Mouse (Mus musculus) limb, embryonic 11.5 days (tissue): ENCODE measurements at regions not wholly inside any gene's neighbourhood (a gene's known extent, or its start where the extent isn't known, plus 50 kb on each side); places are given as distances from the start of the nearest gene placed in this dataset.

ENCODE experiments used
- ATAC-seq: fragments of 200-750 bp; cut with Nextera tagmentation; 2 replicates; pipeline ENCODE4 v1.8.0; 2017; ENCODE audit warnings: low read depth; ENCODE audit not compliant: insufficient number of reproducible peaks, low FRiP score, low TSS enrichment
- DNase-seq: peaks from one replicate; pipeline ENCODE4 v3.0.0-alpha.2; 2015; ENCODE audit warnings: low spot score
- H3K27ac ChIP-seq: fragments of 300-500 bp; sonication (generic); replicated peaks from 2 replicates; pipeline ENCODE4 v1.5.1; 2014; ENCODE audit warnings: low read depth, mild to moderate bottlenecking, low read length
- H3K27me3 ChIP-seq: fragments of 300-500 bp; sonication (generic); 2 replicates; pipeline ENCODE4 v1.6.1; 2014; ENCODE audit warnings: mild to moderate bottlenecking, low read length, mixed read lengths; ENCODE audit not compliant: control insufficient read depth, insufficient read depth
- H3K36me3 ChIP-seq: fragments of 300-500 bp; sonication (generic); 2 replicates; pipeline ENCODE4 v1.6.1; 2014; ENCODE audit warnings: mild to moderate bottlenecking, low read length, moderate library complexity, mixed read lengths; ENCODE audit not compliant: control insufficient read depth, insufficient read depth
- H3K4me1 ChIP-seq: fragments of 300-500 bp; sonication (generic); 2 replicates; pipeline ENCODE4 v1.6.1; 2014; ENCODE audit warnings: low read length, mixed read lengths; ENCODE audit not compliant: control insufficient read depth, insufficient read depth
- H3K4me2 ChIP-seq: fragments of 300-500 bp; sonication (generic); 2 replicates; pipeline ENCODE4 v1.6.1; 2014; ENCODE audit warnings: low read depth, mild to moderate bottlenecking, moderate library complexity; ENCODE audit not compliant: severe bottlenecking
- H3K4me3 ChIP-seq: fragments of 300-500 bp; sonication (generic); 2 replicates; pipeline ENCODE4 v1.5.1; 2014; ENCODE audit warnings: low read depth, low read length
- H3K9ac ChIP-seq: fragments of 300-500 bp; sonication (generic); 2 replicates; pipeline ENCODE4 v1.6.1; 2014; ENCODE audit warnings: mild to moderate bottlenecking, low read length
- H3K9me3 ChIP-seq: fragments of 300-500 bp; sonication (generic); 2 replicates; pipeline ENCODE4 v1.6.1; 2016; ENCODE audit warnings: low read length; ENCODE audit not compliant: control insufficient read depth
- WGBS: fragments of 180-500 bp; shearing (Covaris S2); extraction: QIAGEN DNeasy Blood & Tissue Kit; methylation state at CpG from one replicate; pipeline ENCODE4 v1.1.7; 2014; 5-methylcytosine and 5-hydroxymethylcytosine counted together

- Histone ChIP-seq H3K9me3 (no peaks in the 10 kb centered on the region), H3K4me3 (no peak overlapping the region), H3K4me1 (peaks cover 19% of the 10 kb centered on the region), H3K36me3 (no peaks in the 10 kb centered on the region), H3K27ac (no peak overlapping the region), H3K4me2 (no peak overlapping the region), H3K27me3 (0 out of 2 replicates have a peak, but pooled peaks cover 5% of the 10 kb centered on the region), H3K9ac (no peak overlapping the region)
- no peak for DNase-seq
- 91% methylated on average over 8 of the region's 8 CpGs for WGBS
- no peak for ATAC-seq
These were observed 52.8 kb upstream of the Dmrtb1 start for GRCm38 (mm10) chr4:107736866-107737265.

- peaks cover 11% of the 10 kb centered on the region for H3K4me1 ChIP-seq
- 0 out of 2 replicates have a peak, but pooled peaks cover 5% of the 10 kb centered on the region for H3K27me3 ChIP-seq
- peak; percentile 32; the same call in 1 of the 2 replicates for ATAC-seq
- H3K4me3 ChIP-seq = no peak overlapping the region
- WGBS = 8% methylated on average over 6 of the region's 6 CpGs
- no peak overlapping the region for H3K4me2 ChIP-seq
- DNase-seq = peak; percentile 95
- no peak overlapping the region for H3K27ac ChIP-seq
- no peak overlapping the region for H3K9ac ChIP-seq
- H3K9me3 ChIP-seq = no peaks in the 10 kb centered on the region
- no peaks in the 10 kb centered on the region for H3K36me3 ChIP-seq
These were observed 53.9 kb upstream of the Dmrtb1 start for GRCm38 (mm10) chr4:107737907-107738306.

GRCm38 (mm10) chr4:107738776-107739175, 54.7 kb upstream of the Dmrtb1 start:
- DNase-seq (no peak), ATAC-seq (no peak)
- 81% methylated on average over 9 of the region's 9 CpGs for WGBS
- no peak overlapping the region for H3K4me2 ChIP-seq
- H3K9ac ChIP-seq = no peak overlapping the region
- no peaks in the 10 kb centered on the region for H3K36me3 ChIP-seq
- H3K27me3 ChIP-seq = 0 out of 2 replicates have a peak, but pooled peaks cover 5% of the 10 kb centered on the region
- peaks cover 2% of the 10 kb centered on the region for H3K4me1 ChIP-seq
- no peaks in the 10 kb centered on the region for H3K9me3 ChIP-seq
- H3K27ac ChIP-seq = no peak overlapping the region
- no peak overlapping the region for H3K4me3 ChIP-seq

- DNase-seq (no peak), ATAC-seq (no peak)
- no peaks in the 10 kb centered on the region for H3K9me3 ChIP-seq
- H3K27me3 ChIP-seq = 0 out of 2 replicates have a peak, but pooled peaks cover 5% of the 10 kb centered on the region
- no peak overlapping the region for H3K4me3 ChIP-seq
- H3K36me3 ChIP-seq = no peaks in the 10 kb centered on the region
- WGBS = 72% methylated on average over 6 of the region's 6 CpGs
- H3K4me1 ChIP-seq = no peaks in the 10 kb centered on the region
- H3K4me2 ChIP-seq = no peak overlapping the region
- no peak overlapping the region for H3K9ac ChIP-seq
- no peak overlapping the region for H3K27ac ChIP-seq
These were observed 55.9 kb upstream of the Dmrtb1 start for GRCm38 (mm10) chr4:107739789-107740405.

- H3K4me2 ChIP-seq = no peak overlapping the region
- H3K27ac ChIP-seq = no peak overlapping the region
- ATAC-seq = no peak
- no peak overlapping the region for H3K4me3 ChIP-seq
- H3K9me3 ChIP-seq = no peaks in the 10 kb centered on the region
- DNase-seq = no peak
- H3K27me3 ChIP-seq = 0 out of 2 replicates have a peak, but pooled peaks cover 2% of the 10 kb centered on the region
- H3K4me1 ChIP-seq = no peaks in the 10 kb centered on the region
- no peak overlapping the region for H3K9ac ChIP-seq
- H3K36me3 ChIP-seq = no peaks in the 10 kb centered on the region
- WGBS = 72% methylated on average over 2 of the region's 2 CpGs
These were observed 58.4 kb upstream of the Lrp8 start for GRCm38 (mm10) chr4:107743646-107744045.

GRCm38 (mm10) chr4:107746366-107746765, 55.7 kb upstream of the Lrp8 start:
- DNase-seq (no peak), ATAC-seq (no peak)
- Histone ChIP-seq H3K27ac (no peak overlapping the region), H3K4me1 (no peaks in the 10 kb centered on the region), H3K9ac (no peak overlapping the region), H3K27me3 (no peaks in the 10 kb centered on the region), H3K4me3 (no peak overlapping the region), H3K36me3 (no peaks in the 10 kb centered on the region), H3K9me3 (no peaks in the 10 kb centered on the region), H3K4me2 (no peak overlapping the region)
- WGBS = 84% methylated on average over 3 of the region's 3 CpGs

GRCm38 (mm10) chr4:107746923-107747431, 55.1 kb upstream of the Lrp8 start:
- Histone ChIP-seq H3K9me3 (no peaks in the 10 kb centered on the region), H3K4me2 (no peak overlapping the region), H3K36me3 (no peaks in the 10 kb centered on the region), H3K4me1 (no peaks in the 10 kb centered on the region), H3K27ac (no peak overlapping the region), H3K9ac (no peak overlapping the region), H3K27me3 (no peaks in the 10 kb centered on the region), H3K4me3 (no peak overlapping the region)
- no peak for DNase-seq
- ATAC-seq = no peak
- WGBS = 81% methylated on average over 5 of the region's 5 CpGs

- Histone ChIP-seq H3K9me3 (no peaks in the 10 kb centered on the region), H3K4me1 (no peaks in the 10 kb centered on the region), H3K9ac (no peak overlapping the region), H3K27me3 (no peaks in the 10 kb centered on the region), H3K36me3 (no peaks in the 10 kb centered on the region), H3K4me2 (no peak overlapping the region), H3K27ac (no peak overlapping the region), H3K4me3 (no peak overlapping the region)
- WGBS = 88% methylated on average over 9 of the region's 9 CpGs
- ATAC-seq (no peak), DNase-seq (no peak)
These were observed 54.6 kb upstream of the Lrp8 start for GRCm38 (mm10) chr4:107747454-107747853.
